Mouse (Mus musculus): ENCODE measurements around the gene Ptma. TPM values are rescaled to one million over a fixed set of nuclear protein-coding genes. Genes with fewer than 3 reads are reported as not detected.

The Ptma gene
- polyA plus RNA-seq, 1 experiment = 749 TPM

DNA sequence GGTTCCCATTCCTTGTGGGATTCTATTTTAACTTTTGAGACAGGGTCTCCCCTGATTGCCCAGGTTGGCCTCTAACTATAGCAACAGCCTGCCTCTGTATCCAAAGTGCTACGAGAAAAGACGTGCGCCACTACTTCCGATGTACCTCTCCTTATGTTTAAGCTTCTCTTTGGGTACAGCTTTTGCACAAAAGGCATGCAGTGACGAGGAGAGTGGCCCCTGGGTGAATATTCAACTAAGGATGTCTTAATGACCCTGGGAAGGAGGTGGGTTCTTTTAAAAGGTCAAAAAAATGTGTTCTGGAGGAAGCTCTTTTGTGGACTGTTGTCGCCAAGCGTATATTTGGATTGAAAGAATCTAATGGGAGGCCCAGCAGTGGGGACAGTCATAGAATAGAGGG is 38.2 kb upstream of the Ptma start:
- WGBS = 20% methylated on average over 7 of the region's 7 CpGs
- H3K4me3 ChIP-seq (ENCODE audit: low read depth, low read length) = peak overlapping the region; percentile 7; the same call in 1 of the 2 replicates
- peaks cover 28% of the 10 kb centered on the region; the same call in 1 of the 2 replicates for H3K4me1 ChIP-seq (ENCODE audit: control insufficient read depth, insufficient read depth, insufficient read length, low read length)
- peak overlapping the region; percentile 97 for H3K27ac ChIP-seq (ENCODE audit: insufficient read depth, low read depth, low read length)
- no peaks in the 10 kb centered on the region for H3K36me3 ChIP-seq (ENCODE audit: control insufficient read depth, insufficient read depth, low read length)
- H3K27me3 ChIP-seq (ENCODE audit: control insufficient read depth, insufficient read depth, low read length) = no peaks in the 10 kb centered on the region
- TF ChIP-seq CTCF (IDR thresholded peaks at IDR 0.05; ENCODE audit: extremely low read depth, insufficient read length, insufficient replicate concordance, low read depth, low read length) (no peak), POLR2A (IDR thresholded peaks at IDR 0.05; ENCODE audit: low read depth, low read length) (no peak)

DNA sequence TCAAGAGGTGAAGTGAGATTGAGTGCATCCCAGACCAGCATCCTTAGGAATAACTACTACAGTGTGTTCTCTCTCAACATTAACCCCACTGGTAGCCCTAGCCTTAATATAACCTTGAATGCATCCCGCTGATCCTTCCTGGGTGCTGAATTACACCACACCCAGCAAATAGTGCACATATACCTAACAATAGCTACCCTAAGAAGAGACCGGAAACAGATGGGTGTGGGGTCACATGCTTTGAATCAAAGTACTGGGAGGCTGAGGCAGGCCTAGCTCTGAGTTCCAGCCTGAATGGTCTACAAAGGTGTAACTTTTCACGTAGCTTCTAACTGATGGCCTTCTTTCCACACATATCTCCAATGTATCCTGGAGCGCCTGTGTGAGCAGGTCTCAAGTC is 37.8 kb upstream of the Ptma start:
- Histone ChIP-seq H3K4me1 (ENCODE audit: control insufficient read depth, insufficient read depth, insufficient read length, low read length) (peaks cover 28% of the 10 kb centered on the region; the same call in 1 of the 2 replicates), H3K27ac (ENCODE audit: insufficient read depth, low read depth, low read length) (peak overlapping the region; percentile 97), H3K27me3 (ENCODE audit: control insufficient read depth, insufficient read depth, low read length) (no peaks in the 10 kb centered on the region), H3K4me3 (ENCODE audit: low read depth, low read length) (no peak overlapping the region), H3K36me3 (ENCODE audit: control insufficient read depth, insufficient read depth, low read length) (no peaks in the 10 kb centered on the region)
- no peak for TF ChIP-seq POLR2A (IDR thresholded peaks at IDR 0.05; ENCODE audit: low read depth, low read length)
- no peak for TF ChIP-seq CTCF (IDR thresholded peaks at IDR 0.05; ENCODE audit: extremely low read depth, insufficient read length, insufficient replicate concordance, low read depth, low read length)
- 47% methylated on average over 4 of the region's 4 CpGs for WGBS

DNA sequence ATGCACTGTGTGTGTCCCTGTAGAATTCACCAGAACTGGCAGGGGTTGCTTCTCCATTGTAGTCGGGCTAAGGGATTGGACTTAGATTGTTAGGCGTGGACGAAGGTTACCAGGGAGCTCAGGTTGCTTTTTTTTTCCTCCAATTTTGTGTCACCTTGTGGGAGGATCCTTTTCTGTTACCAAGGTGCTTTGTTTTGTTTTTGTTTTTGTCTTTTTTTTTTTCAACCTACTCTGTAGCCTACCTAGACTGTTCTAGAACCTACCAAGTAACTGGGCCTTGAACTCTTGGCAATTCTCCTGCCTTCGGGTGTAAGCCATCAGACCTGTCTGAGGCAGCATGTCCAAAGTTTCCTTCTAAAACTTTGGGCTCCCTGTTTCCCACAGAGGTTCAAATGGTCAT is 36.6 kb upstream of the Ptma start:
- Histone ChIP-seq H3K36me3 (ENCODE audit: control insufficient read depth, insufficient read depth, low read length) (no peaks in the 10 kb centered on the region), H3K4me3 (ENCODE audit: low read depth, low read length) (no peak overlapping the region), H3K27me3 (ENCODE audit: control insufficient read depth, insufficient read depth, low read length) (no peaks in the 10 kb centered on the region), H3K27ac (ENCODE audit: insufficient read depth, low read depth, low read length) (no peak overlapping the region), H3K4me1 (ENCODE audit: control insufficient read depth, insufficient read depth, insufficient read length, low read length) (peaks cover 28% of the 10 kb centered on the region; the same call in 1 of the 2 replicates)
- TF ChIP-seq POLR2A (IDR thresholded peaks at IDR 0.05; ENCODE audit: low read depth, low read length) = no peak
- no peak for TF ChIP-seq CTCF (IDR thresholded peaks at IDR 0.05; ENCODE audit: extremely low read depth, insufficient read length, insufficient replicate concordance, low read depth, low read length)
- WGBS = 54% methylated on average over 4 of the region's 4 CpGs

DNA sequence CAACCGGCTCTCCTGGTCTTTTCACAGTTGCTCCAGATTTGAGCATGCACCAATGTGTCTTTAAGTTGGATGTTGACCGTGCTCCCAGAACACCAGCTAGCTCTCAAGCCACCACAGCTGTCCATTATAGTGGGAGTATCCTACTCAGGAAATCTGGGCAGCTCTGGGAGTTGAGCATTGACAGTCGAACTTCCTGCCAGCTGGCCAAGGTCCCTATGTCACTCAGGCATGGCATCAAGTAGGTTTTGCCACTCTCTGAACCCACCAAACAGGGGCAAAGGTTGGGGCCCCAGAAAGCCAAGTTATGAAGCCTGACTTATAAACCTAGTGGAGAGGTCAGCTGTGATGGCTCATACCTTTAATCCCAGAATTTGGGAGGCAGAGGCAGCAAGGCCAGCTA is 35.8 kb upstream of the Ptma start:
- H3K27ac ChIP-seq (ENCODE audit: insufficient read depth, low read depth, low read length) = no peak overlapping the region
- H3K4me3 ChIP-seq (ENCODE audit: low read depth, low read length) = no peak overlapping the region
- H3K4me1 ChIP-seq (ENCODE audit: control insufficient read depth, insufficient read depth, insufficient read length, low read length) = peaks cover 28% of the 10 kb centered on the region; the same call in 1 of the 2 replicates
- no peaks in the 10 kb centered on the region for H3K27me3 ChIP-seq (ENCODE audit: control insufficient read depth, insufficient read depth, low read length)
- H3K36me3 ChIP-seq (ENCODE audit: control insufficient read depth, insufficient read depth, low read length) = no peaks in the 10 kb centered on the region
- whole genome bisulfite sequencing = 63% methylated on average over 3 of the region's 3 CpGs
- TF ChIP-seq CTCF (IDR thresholded peaks at IDR 0.05; ENCODE audit: extremely low read depth, insufficient read length, insufficient replicate concordance, low read depth, low read length) (no peak), POLR2A (IDR thresholded peaks at IDR 0.05; ENCODE audit: low read depth, low read length) (no peak)

DNA sequence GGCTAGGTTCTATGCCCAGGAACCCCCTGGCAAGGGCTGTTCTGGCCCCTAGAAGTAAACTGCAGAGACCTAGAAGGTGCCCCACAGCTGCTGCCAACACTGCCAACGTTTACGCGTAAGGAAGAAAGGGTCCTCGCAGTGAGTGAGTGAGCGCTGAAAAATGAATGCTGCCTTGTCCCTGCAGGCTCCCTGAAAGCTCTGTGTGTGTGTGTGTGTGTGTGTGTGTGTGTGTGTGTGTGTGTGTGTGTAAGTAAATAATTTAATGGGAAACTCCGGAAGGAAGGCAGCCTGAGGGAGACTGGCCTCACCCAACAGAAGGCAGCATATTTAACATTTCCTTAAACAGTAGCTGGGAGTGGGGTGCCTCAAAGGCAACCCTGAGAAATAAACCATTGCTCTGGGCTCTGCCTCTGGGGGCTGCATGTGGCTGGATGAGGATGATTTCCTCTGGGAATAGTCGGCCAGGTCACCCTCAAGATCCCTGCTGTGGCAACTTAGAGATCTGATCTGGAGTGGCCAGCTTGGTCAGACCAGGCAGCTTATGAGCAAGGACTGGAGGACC is 34.9 kb upstream of the Ptma start:
- peaks cover 28% of the 10 kb centered on the region; the same call in 1 of the 2 replicates for H3K4me1 ChIP-seq (ENCODE audit: control insufficient read depth, insufficient read depth, insufficient read length, low read length)
- peak overlapping the region; percentile 75 for H3K27ac ChIP-seq (ENCODE audit: insufficient read depth, low read depth, low read length)
- H3K27me3 ChIP-seq (ENCODE audit: control insufficient read depth, insufficient read depth, low read length) = no peaks in the 10 kb centered on the region
- H3K4me3 ChIP-seq (ENCODE audit: low read depth, low read length) = no peak overlapping the region
- WGBS = 37% methylated on average over 7 of the region's 7 CpGs
- no peaks in the 10 kb centered on the region for H3K36me3 ChIP-seq (ENCODE audit: control insufficient read depth, insufficient read depth, low read length)
- TF ChIP-seq CTCF (IDR thresholded peaks at IDR 0.05; ENCODE audit: extremely low read depth, insufficient read length, insufficient replicate concordance, low read depth, low read length) (no peak), POLR2A (IDR thresholded peaks at IDR 0.05; ENCODE audit: low read depth, low read length) (no peak)

DNA sequence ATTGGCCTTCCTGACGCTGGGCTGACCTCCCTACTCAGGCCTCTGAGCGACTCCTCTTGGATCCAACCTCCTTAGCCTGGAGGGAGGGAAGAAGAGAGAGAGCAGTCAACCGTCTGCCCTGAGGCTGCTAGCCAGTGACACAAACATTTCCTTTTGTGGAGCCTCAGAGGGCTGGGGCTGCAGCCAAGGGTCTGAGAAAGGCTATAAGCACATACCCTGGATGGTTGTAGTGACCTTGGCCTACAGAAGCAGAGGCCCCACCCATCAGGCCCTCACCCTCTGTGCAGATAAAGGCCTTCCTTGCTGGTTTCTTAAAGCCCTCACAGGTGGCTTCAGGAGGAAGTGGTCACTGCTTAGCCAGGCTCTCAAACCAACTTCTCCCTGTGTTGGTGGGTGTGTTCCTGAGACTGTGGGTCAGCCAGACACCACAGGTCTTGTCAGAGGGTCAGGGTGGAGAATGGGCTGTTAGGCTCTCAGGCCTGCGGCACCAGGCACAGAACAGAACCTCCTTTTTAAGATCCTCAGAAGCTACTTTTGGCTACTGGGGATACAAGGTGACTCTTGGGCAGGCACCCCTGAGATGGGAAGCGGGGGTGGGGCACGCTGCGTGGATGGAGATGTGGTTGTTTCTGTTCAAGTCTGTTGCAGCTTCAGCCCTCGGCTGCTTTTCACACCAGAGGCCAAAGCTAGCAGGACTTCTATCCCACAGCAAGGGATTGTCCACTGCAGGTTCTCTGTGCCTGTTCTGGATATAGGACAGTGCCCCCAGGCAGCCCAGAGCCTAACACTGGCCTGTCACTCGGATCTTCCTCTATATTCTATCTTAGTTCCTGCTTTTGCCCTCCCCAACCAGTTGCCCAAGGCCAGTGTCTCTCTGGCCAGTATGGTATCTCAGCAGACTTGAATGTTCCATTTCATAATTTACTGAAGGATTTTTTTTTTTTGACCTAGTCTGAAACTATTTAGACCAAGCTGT is 34.1 kb upstream of the Ptma start:
- no peak for TF ChIP-seq CTCF (IDR thresholded peaks at IDR 0.05; ENCODE audit: extremely low read depth, insufficient read length, insufficient replicate concordance, low read depth, low read length)
- TF ChIP-seq POLR2A (IDR thresholded peaks at IDR 0.05; ENCODE audit: low read depth, low read length) = 0 out of 2 replicates have a peak, but pooled peaks have one; percentile 14
- Histone ChIP-seq H3K36me3 (ENCODE audit: control insufficient read depth, insufficient read depth, low read length) (no peaks in the 10 kb centered on the region), H3K27me3 (ENCODE audit: control insufficient read depth, insufficient read depth, low read length) (no peaks in the 10 kb centered on the region), H3K27ac (ENCODE audit: insufficient read depth, low read depth, low read length) (peak overlapping the region; percentile 75), H3K4me1 (ENCODE audit: control insufficient read depth, insufficient read depth, insufficient read length, low read length) (peaks cover 36% of the 10 kb centered on the region), H3K4me3 (ENCODE audit: low read depth, low read length) (no peak overlapping the region)
- 55% methylated on average over 9 of the region's 9 CpGs for WGBS

DNA sequence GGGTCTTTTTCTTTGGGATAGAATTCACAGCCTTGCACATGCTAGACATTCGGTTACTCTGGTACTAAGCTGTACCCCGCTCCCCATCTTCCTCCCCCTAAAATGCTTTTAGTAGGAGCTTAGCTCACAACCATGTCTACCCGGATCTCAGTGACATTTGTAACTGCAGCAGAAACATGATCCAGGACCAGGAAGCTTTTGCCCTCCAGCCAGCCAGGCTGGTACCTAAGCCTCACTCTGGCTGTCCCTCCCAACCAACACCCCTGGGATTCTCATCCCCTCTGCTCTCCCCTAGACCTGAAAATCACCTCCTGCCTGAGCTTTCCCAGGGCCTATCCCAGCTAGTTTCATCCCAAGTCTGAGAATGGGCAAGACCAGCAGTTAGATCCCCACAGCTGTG is 32.7 kb upstream of the Ptma start:
- Histone ChIP-seq H3K27ac (ENCODE audit: insufficient read depth, low read depth, low read length) (no peak overlapping the region), H3K4me3 (ENCODE audit: low read depth, low read length) (no peak overlapping the region), H3K4me1 (ENCODE audit: control insufficient read depth, insufficient read depth, insufficient read length, low read length) (peaks cover 42% of the 10 kb centered on the region), H3K36me3 (ENCODE audit: control insufficient read depth, insufficient read depth, low read length) (no peaks in the 10 kb centered on the region), H3K27me3 (ENCODE audit: control insufficient read depth, insufficient read depth, low read length) (no peaks in the 10 kb centered on the region)
- TF ChIP-seq POLR2A (IDR thresholded peaks at IDR 0.05; ENCODE audit: low read depth, low read length) (no peak), CTCF (IDR thresholded peaks at IDR 0.05; ENCODE audit: extremely low read depth, insufficient read length, insufficient replicate concordance, low read depth, low read length) (no peak)
- WGBS = 91% methylated on average over 3 of the region's 3 CpGs

Data from small intestine, adult 2 months (tissue).